Mouse (Mus musculus) bone marrow macrophage, adult 2 months (primary cell): Measurements from ENCODE around the gene Tnfaip8l1. TPM values are rescaled to one million over a fixed set of nuclear protein-coding genes. Genes with fewer than 3 reads are reported as not detected.

ENCODE experiments used
- H3K27ac ChIP-seq: 2 replicates; pipeline ENCODE4 v1.5.1; 2012; ENCODE audit warnings: low read depth, low read length; ENCODE audit not compliant: insufficient read depth
- H3K4me1 ChIP-seq: 2 replicates; pipeline ENCODE4 v1.6.1; 2012; ENCODE audit warnings: low read length; ENCODE audit not compliant: control insufficient read depth, insufficient read depth
- H3K4me3 ChIP-seq: 2 replicates; pipeline ENCODE4 v1.5.1; 2012; ENCODE audit warnings: mild to moderate bottlenecking, low read length, moderate library complexity; ENCODE audit not compliant: insufficient read depth
- CTCF ChIP-seq: IDR thresholded peaks from 2 replicates; pipeline ENCODE4 v1.5.1; 2012; ENCODE audit warnings: low read depth, mild to moderate bottlenecking, low read length, moderate library complexity
- POLR2A ChIP-seq: IDR thresholded peaks from 2 replicates; pipeline ENCODE4 v1.6.1; 2012; ENCODE audit warnings: mild to moderate bottlenecking, low read depth, low read length, borderline replicate concordance
- polyA plus RNA-seq: library from polyadenylated mRNA; stranded (reverse); fragments of >200 nt; gene quantifications from 2 replicates; pipeline ENCODE4 v1.2.4, GENCODE M21; 2012; ENCODE audit not compliant: missing spikeins, insufficient read depth, insufficient read length

Tnfaip8l1 gene
- polyA plus RNA-seq = 4.7 and 5.4 TPM in 2 replicates

GRCm38 (mm10) chr17:56162231-56162774, at the start of gene Tnfaip8l1:
TSS of gene Tnfaip8l1 (plus strand) at chr17:56162477.
- Histone ChIP-seq H3K4me3 (peak within 1 kb of the TSS; percentile 54), H3K27ac (no peak within 1 kb of the TSS), H3K4me1 (peaks cover 11% of the 10 kb centered on the region)
- no peak for TF ChIP-seq POLR2A
- no peak for TF ChIP-seq CTCF

GRCm38 (mm10) chr17:56112743-56113142, 49.5 kb upstream of the Tnfaip8l1 start:
- no peak for TF ChIP-seq CTCF
- TF ChIP-seq POLR2A = no peak
- Histone ChIP-seq H3K4me1 (no peaks in the 10 kb centered on the region), H3K4me3 (no peak overlapping the region), H3K27ac (no peak overlapping the region)

- Histone ChIP-seq H3K27ac (no peak overlapping the region), H3K4me1 (peaks cover 3% of the 10 kb centered on the region), H3K4me3 (no peak overlapping the region)
- TF ChIP-seq POLR2A (no peak), CTCF (no peak)
Measured at GRCm38 (mm10) chr17:56116193-56116592, 46.1 kb upstream of the Tnfaip8l1 start.

- no peak within 1 kb of the TSS for H3K27ac ChIP-seq
- H3K4me1 ChIP-seq = peaks cover 4% of the 10 kb centered on the region
- H3K4me3 ChIP-seq = peak within 1 kb of the TSS; percentile 41
- TF ChIP-seq CTCF (no peak), POLR2A (no peak)
Measured at GRCm38 (mm10) chr17:56117251-56117710, 45.0 kb upstream of the Tnfaip8l1 start, which contains the start of gene Plin5. TSS of gene Plin5 (minus strand) at chr17:56117596.

GRCm38 (mm10) chr17:56119431-56119830, 42.8 kb upstream of the Tnfaip8l1 start:
- H3K4me1 ChIP-seq = peaks cover 4% of the 10 kb centered on the region
- no peak for TF ChIP-seq POLR2A
- 0 out of 2 replicates have a peak, but pooled peaks have one; percentile 21 for TF ChIP-seq CTCF
- H3K27ac ChIP-seq = no peak overlapping the region
- peak overlapping the region; percentile 27 for H3K4me3 ChIP-seq

- TF ChIP-seq POLR2A (no peak), CTCF (no peak)
- Histone ChIP-seq H3K27ac (no peak overlapping the region), H3K4me3 (peak overlapping the region; percentile 27), H3K4me1 (peaks cover 4% of the 10 kb centered on the region)
Measured at GRCm38 (mm10) chr17:56119981-56120880, 42.0 kb upstream of the Tnfaip8l1 start.

GRCm38 (mm10) chr17:56121826-56122225, 40.5 kb upstream of the Tnfaip8l1 start, which contains the start of gene Lrg1:
TSS of gene Lrg1 (minus strand) at chr17:56122001.
- H3K4me1 ChIP-seq = peaks cover 4% of the 10 kb centered on the region
- H3K27ac ChIP-seq = no peak within 1 kb of the TSS
- TF ChIP-seq POLR2A (no peak), CTCF (no peak)
- H3K4me3 ChIP-seq = no peak within 1 kb of the TSS

- no peak overlapping the region for H3K27ac ChIP-seq
Measured at GRCm38 (mm10) chr17:56123161-56123560, 39.1 kb upstream of the Tnfaip8l1 start.

GRCm38 (mm10) chr17:56123681-56124340, 38.5 kb upstream of the Tnfaip8l1 start:
- no peak overlapping the region for H3K4me3 ChIP-seq
- no peak overlapping the region for H3K27ac ChIP-seq
- H3K4me1 ChIP-seq = peaks cover 4% of the 10 kb centered on the region
- TF ChIP-seq POLR2A (no peak), CTCF (no peak)

More at GRCm38 (mm10) chr17:56123161-56123560, 39.1 kb upstream of the Tnfaip8l1 start:
- Histone ChIP-seq H3K4me3 (no peak overlapping the region), H3K4me1 (peaks cover 4% of the 10 kb centered on the region)
- TF ChIP-seq POLR2A (no peak), CTCF (no peak)
